Mouse (Mus musculus): Measurements from ENCODE around the gene Scube1.

DNA sequence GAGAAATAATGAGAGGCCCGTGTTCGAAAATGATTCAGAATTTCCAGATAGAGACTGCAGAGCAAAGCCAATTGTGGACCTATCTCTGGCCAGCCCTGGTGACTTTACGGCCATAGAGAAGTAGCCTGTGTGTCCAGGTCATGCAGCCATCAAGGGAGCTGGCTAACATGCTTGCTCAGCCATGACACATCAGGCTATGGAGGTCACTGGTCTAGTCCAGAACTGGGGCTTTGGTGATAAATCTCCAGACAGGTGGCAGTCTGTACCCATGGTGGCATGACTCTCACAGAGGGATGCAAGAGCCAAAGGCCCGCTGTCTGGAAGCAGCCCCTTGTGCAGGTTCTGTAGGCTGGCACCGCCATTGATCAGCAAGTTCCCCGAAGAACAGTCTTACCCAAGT is 82.3 kb downstream of the Scube1 start:
- TF ChIP-seq CTCF (IDR thresholded peaks at IDR 0.05; ENCODE audit: low read depth) (no peak), EP300 (IDR thresholded peaks at IDR 0.05; ENCODE audit: low read depth) (no peak)

All from liver, postnatal 0 days (tissue).